Comparison of ENCODE assay signal across 8 mouse cellular contexts in the genomic region with DNA sequence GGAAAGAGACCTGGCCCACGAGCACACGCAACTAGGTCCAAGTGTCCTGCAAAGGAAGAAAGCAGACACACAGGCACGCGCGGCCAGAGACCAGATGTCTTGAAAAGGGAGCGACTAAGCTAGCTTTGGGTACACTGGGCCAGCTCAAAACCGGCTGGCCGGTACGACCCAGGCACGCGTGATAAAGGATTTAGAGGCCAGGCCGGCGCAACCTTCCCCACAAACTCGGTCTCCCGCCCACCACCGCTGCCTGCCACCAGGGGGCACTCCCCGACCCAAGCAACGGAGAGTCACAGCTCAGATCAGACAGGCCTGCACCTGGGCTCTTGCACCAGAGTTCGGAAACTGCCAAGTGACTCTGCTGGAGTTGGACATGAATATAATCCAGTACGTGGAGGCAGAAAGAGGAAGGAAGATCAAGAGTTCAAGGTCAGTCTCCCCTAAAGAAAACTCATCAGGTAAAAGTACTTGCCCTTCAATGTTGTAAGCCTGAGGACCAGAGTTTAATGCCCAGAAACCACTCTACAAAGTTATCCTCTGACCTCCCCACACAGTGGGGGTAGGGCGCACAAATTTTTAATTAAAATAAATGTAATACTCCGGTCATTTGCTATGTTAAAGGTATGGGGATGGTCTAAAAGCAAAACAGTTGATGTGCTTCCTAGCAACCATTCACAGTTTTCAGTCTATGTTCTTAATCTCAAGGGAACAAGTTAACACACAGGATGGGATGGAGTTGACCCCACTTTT. TPM values are rescaled to one million over a fixed set of nuclear protein-coding genes. Genes with fewer than 3 reads are reported as not detected.
DNase-seq lines count a peak whose midpoint lies in the region; ATAC-seq lines count a peak whose summit lies in the region.

No protein-coding gene starts in this region.

- peak; percentile 81 for DNase-seq in R1 (ENCODE audit: low read depth, low spot score)
- DNase-seq in cerebellum, postnatal 25 days: peak; percentile 88 to 92
- peak; percentile 72 to 79 for DNase-seq in frontal cortex, postnatal 25 days (ENCODE audit: low spot score in 2 of 2)
- peak; percentile 80 for DNase-seq in hindbrain, embryonic 14.5 days (ENCODE audit: low spot score)
- DNase-seq in left cerebral cortex, adult 11 months (ENCODE audit: low spot score): peak; percentile 57
- DNase-seq in lung, postnatal 4 days: peak; percentile 88 to 93
- DNase-seq in retina, postnatal 1 day: peak; percentile 86
- DNase-seq in urinary bladder, adult 18-20 months (ENCODE audit: low spot score in 2 of 2): peak; percentile 83 to 93

- 8% methylated on average over 22 of the region's 22 CpGs for WGBS in hindbrain, embryonic 14.5 days

- H3K4me1 ChIP-seq in hindbrain, embryonic 14.5 days (replicated peaks; ENCODE audit: control insufficient read depth, insufficient read depth, low read length): peaks cover 6% of the 10 kb centered on the region; the same call in 1 of the 2 replicates

- H3K36me3 ChIP-seq in hindbrain, embryonic 14.5 days (replicated peaks; ENCODE audit: control insufficient read depth, insufficient read depth): no peaks in the 10 kb centered on the region

- 0 out of 2 replicates have a peak, but pooled peaks cover 3% of the 10 kb centered on the region for H3K27me3 ChIP-seq in hindbrain, embryonic 14.5 days (ENCODE audit: control insufficient read depth, insufficient read depth, low read length)

- H3K9me3 ChIP-seq in hindbrain, embryonic 14.5 days (ENCODE audit: control insufficient read depth, low read length): no peaks in the 10 kb centered on the region

- H3K9ac ChIP-seq in hindbrain, embryonic 14.5 days: peak overlapping the region; percentile 61

- H3K27ac ChIP-seq in hindbrain, embryonic 14.5 days: no peak overlapping the region

- H3K4me3 ChIP-seq in hindbrain, embryonic 14.5 days (replicated peaks; ENCODE audit: low read length): peak overlapping the region; percentile 44

- ATAC-seq in hindbrain, embryonic 14.5 days (ENCODE audit: low FRiP score): peak; percentile 85

- peak overlapping the region; percentile 80 for H3K4me2 ChIP-seq in hindbrain, embryonic 14.5 days (replicated peaks)

RNA-seq across cellular contexts. Expression of a gene that starts 26.1 kb away (rescaled TPM):
- 3.0 and 4.3 TPM in 2 replicates for polyA plus RNA-seq in hindbrain, embryonic 14.5 days (2014; fragmentation: Nextera tagmentation; extraction: Ambion mirVana)
